Mouse (Mus musculus) T-helper 17 cell (primary cell): ENCODE measurements around the gene 1110059E24Rik.
"Not testable (repeated sequence)": the region's sequence is repeated elsewhere in the genome, so short reads cannot be mapped to it uniquely, and the experiment has no call there.

Experiments used
- in situ Hi-C, 2 experiments: fragments of 300-600 bp; cut with MboI, MseI; formaldehyde crosslinking; loops; 1 replicate in 1 of 2; 2 replicates in 1 of 2; pipeline ENCODE4 v1.15.1; 2025; ENCODE audit warnings: high pct_unique_total_duplicates in 2 of 2

Gene 1110059E24Rik

DNA sequence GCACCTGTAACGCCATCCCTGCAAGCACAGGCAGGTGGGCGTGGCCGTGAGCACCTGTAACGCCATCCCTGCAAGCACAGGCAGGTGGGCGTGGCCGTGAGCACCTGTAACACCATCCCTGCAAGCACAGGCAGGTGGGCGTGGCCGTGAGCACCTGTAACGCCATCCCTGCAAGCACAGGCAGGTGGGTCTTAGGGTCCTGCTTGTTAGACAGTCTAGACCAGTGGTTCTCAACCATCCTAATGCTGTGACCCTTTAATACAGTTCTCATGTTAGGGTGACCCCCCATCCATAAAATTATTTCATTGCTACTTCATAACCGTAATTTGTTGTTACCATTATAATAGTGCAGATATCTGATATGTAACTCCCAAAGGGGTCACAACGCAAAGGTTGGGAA, 24.3 kb downstream of the 1110059E24Rik start:
- in situ Hi-C loops, result not testable (repeated sequence)

DNA sequence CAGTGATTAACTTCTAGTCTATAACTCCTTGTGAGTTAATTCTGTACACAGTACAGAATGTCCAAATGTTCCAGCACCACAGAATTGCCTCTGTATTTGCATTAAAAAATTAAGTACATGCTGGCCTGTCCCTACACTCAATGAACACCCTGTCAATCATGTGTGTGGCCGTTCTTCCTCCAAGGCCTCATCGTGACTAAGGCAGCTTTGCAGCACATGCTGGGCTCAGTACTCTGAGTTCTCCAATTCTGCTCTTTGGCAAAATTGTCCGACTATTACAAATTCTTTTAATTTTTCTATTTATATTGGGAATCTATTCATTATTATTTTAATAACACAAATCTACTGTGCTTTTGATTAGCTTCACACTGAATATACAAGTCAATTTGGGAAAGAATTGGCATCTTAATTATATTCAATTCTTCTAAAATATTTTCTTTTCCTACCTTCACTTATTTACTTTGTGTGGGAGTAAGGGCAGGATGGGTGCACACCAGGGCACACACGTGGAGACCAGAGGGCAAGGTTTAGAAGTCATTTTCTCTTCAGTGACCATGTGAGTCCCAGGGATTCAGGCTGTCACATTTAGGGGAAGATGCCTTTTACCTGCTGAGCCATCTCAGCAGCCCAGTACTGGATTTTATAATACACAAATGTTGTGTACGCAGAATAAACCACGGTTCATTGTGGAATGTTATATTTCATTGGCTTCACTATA, 26.3 kb downstream of the 1110059E24Rik start:
- in situ Hi-C loops, result no loop called here

GRCm38 (mm10) chr19:21624148-21624535, 28.6 kb downstream of the 1110059E24Rik start:
- in situ Hi-C loops, result no loop called here

GRCm38 (mm10) chr19:21623410-21624147, 29.2 kb downstream of the 1110059E24Rik start:
- in situ Hi-C loops, result no loop called here

GRCm38 (mm10) chr19:21615801-21616200, 37.0 kb downstream of the 1110059E24Rik start:
- in situ Hi-C loops, result no loop called here

GRCm38 (mm10) chr19:21611725-21612575, 40.8 kb downstream of the 1110059E24Rik start:
- in situ Hi-C loops, result no loop called here

GRCm38 (mm10) chr19:21611297-21611696, 41.5 kb downstream of the 1110059E24Rik start:
- in situ Hi-C loops, result no loop called here

DNA sequence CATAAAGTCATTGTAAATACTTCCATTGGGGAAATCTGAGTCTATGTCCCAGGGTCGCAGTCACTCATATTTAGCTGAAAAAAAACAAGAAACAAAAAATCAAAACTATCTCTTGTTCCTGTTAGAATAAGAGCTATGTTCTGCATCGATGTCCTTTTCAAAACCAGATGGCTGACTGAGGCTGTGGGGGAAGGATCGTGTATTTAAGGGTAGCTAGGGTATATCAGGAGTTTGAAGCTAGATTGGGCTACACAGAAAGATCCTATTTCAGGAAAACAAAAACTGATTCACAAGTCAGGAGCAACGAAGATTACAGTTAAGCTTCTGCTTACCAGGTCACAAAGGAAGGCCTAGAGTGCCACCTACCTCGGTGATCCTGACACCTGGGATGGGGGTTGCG, 42.5 kb downstream of the 1110059E24Rik start:
- in situ Hi-C loops, result no loop called here

GRCm38 (mm10) chr19:21605294-21605693, 47.5 kb downstream of the 1110059E24Rik start:
- in situ Hi-C loops, result loop anchor here in 1 of 2 experiments (10.0 kb wide), 2 partner anchors 50 to 130 kb away; partner anchors contain the start of genes 1110059E24Rik and Abhd17b

- in situ Hi-C loops, result loop anchor here in 1 of 2 experiments (10.0 kb wide), 2 partner anchors 51 to 131 kb away; partner anchors contain the start of genes 1110059E24Rik and Abhd17b
Measured at GRCm38 (mm10) chr19:21603836-21604235, 48.9 kb downstream of the 1110059E24Rik start.

GRCm38 (mm10) chr19:21601541-21602101, 51.2 kb downstream of the 1110059E24Rik start:
- in situ Hi-C loops, result loop anchor here in 1 of 2 experiments (10.0 kb wide), 2 partner anchors 53 to 133 kb away; partner anchors contain the start of genes 1110059E24Rik and Abhd17b

DNA sequence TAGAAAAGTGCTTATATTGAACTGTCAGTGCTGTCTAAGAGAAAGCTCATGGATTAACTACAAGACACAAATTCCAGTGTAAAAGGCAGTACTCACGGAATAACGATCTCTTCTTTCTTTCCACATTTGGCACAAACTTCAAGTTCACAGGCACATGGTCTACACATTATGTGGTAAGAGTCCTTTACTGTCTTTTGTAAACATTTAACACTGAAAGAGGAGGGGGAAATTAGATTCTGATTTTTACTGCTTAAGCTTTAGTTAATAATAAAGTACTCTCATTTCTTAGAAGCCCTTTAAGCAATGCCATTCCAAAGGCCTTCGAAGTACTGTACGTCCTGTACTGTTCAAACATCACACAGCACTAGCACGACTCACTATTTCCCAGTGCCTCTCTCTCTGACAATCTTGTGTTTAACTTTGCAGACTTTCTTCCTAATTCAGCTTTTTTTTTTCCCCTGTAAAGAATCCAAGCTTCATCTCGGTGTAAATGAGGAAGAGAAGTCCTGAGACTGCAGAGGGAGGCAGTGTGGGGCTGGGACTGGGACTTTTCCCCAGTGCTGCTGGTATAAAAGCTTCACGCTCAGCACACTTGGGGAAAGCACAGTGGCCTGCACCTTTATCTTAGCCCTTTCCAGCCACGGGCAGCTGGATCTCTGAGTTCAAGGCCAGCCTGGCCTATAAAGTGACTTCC, 54.0 kb downstream of the 1110059E24Rik start:
- in situ Hi-C loops, result no loop called here

DNA sequence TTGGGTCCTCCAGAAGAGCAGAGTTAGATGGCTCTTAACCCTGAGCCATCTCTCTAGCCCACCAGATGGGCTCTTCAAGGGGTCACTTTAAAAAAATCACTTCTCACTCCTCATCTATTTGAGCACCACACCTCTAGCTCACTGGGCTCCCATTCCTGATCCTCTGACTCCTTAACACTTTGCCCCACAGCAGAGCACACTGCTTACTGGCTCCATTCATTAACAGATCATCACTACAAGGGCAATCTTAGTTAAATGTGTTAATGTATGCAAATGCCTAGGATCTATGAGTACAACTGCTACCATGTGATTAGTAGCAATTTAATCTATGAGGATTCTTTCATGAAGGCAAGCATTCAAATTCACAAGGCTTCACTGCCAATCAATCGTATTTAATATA, 58.1 kb downstream of the 1110059E24Rik start:
- in situ Hi-C loops, result no loop called here

- in situ Hi-C loops, result not testable (repeated sequence)
Measured at GRCm38 (mm10) chr19:21592216-21592615, 60.6 kb downstream of the 1110059E24Rik start.

GRCm38 (mm10) chr19:21589888-21590287, 62.9 kb downstream of the 1110059E24Rik start:
- in situ Hi-C loops, result no loop called here

DNA sequence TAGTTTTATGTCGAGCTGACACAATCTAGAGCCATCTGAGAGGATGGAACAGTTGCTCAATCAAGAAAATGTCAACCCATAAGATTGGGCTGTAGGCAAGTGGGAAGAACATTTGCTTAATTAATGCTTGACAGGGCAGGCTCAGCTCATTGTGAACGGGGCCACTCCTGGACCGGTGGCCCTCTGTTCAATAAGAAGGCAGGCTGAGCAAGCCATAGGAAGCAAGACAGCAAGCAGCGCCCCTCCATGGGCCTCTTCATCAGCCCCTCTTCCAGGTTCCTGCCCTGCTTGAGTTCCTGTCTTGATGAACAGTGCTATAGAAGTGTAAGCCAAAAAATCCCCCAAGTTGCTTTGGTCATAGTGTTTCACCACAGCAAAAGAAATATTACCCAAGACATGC, 65.2 kb downstream of the 1110059E24Rik start:
- in situ Hi-C loops, result no loop called here

GRCm38 (mm10) chr19:21586546-21586945, 66.2 kb downstream of the 1110059E24Rik start:
- in situ Hi-C loops, result no loop called here

- in situ Hi-C loops, result no loop called here
Measured at GRCm38 (mm10) chr19:21585868-21586267, 66.9 kb downstream of the 1110059E24Rik start.

DNA sequence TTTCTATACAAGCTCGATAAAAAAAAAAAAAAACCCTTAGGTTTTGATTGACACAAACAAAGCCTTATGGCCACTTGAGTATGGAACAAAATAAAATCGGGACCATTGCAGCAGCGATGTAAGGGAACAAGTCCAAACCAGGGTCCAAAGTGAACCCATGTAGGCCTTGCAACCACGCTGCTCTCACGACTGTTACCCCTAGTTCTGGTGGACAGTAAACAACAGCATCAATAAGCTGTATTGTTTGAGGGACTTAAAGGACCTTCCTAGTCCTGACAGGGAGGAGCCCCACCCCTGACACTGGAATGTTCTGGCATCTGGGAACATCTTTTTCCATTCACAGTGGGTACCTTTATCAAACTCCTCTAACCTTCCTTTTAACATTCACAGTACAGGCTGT, 68.8 kb downstream of the 1110059E24Rik start:
- in situ Hi-C loops, result no loop called here

DNA sequence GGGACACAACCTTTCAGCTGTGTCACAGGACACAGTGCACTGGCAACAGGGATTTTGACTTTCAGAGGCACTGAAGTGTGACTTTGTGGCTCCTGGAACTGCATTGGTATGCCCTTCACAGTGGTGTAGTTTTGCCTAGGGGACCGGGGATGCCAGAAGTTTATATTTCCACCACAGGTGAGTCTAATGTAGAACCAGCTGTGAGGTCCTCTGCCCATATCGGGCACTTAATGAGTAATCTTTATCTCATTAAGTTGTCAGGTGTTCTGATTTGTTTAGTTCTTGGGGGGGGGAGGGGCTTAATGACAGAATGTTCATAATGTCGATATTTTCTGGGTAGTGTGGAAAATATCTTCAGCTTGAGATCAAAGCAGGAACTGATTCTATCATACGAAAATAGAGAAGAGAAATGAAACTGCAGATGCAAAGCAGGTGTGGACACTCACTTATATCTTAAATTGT, 69.2 kb downstream of the 1110059E24Rik start:
- in situ Hi-C loops, result no loop called here

DNA sequence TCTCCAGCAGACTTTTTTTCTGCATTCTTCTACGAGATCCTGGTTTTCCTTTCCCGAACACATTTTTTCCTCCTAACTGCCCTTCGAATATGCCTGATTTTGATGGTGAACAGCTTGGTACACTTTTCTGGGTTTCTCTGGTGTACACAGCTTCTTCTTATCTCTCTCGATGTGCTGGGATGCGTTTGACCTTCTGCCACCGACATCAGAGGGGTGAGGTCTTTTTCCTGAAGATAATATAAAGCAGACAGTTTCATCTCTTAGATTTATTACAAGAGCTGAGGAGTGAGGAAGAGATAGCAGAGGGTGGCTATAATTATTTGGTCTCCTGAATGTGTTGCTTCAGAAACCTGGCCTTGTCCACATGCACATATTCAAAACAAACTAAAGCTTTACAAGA, 71.4 kb downstream of the 1110059E24Rik start:
- in situ Hi-C loops, result no loop called here
